Mouse (Mus musculus) liver (tissue): ENCODE results near the gene Pde10a.

Experiments used
- DNase-seq: peaks from one replicate; pipeline ENCODE4 v3.0.0-alpha.2; 2020; ENCODE audit warnings: mixed read lengths

The Pde10a gene

DNA sequence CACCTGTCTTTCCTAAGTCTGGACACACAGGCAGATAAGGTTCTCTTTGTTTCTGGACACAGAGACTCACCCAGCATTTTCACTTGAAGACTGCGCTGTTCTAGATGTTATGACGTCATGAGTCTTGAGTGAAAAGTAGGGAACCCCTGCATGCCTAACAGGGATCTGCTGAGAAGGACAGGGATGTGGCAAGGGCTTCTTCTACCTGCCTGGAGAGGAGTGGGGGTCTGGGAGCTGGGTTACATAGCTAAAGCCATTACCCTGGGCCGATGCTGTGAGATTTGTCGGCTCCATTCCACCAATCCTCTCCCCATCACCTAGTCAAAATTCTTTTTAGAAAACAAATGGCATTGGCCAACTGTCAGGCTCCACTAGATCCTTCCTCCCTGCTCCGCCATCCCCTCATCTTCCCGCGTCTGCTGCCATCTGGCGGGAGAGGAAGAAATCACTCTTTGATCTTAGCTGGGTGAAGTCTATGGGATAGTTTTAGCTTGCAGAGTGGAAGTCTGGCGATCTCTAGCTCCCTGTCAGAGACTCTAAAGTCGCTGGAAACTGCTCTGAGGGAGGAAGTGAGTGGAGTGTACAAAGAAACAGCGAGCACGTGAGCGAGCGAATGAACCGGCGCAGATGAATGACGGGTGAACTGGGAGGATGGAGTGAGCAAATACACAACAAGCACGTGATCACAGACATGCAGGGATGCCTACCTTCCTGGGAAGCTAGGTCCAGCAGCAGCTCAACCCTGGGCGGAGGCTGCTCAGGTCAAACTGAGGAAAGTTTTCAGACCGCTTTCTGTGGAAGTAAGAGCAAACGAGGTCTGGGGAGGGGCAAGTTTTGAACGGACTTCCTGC lies 67.5 kb downstream of the Pde10a start:
- DNase-seq: peak; percentile 54

DNA sequence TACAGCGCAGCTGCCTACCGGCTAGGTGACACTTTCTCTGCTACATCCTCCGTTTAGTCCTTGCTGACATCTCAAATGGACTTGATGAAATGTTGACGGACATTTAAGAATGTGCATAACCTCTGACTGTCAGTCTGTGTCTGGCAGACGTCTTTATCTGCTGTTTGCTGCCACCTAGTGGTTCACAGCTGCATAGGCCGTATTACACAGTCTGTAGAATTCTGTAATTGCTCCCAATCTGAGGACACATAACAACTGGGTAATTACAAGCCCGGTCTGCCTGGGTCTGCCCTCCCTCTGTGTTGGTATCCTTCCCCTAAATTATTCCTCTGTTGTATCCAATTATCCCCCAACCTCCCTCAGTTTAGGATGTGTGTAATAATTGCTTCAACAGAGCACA lies 72.6 kb downstream of the Pde10a start:
- DNase-seq: peak; percentile 53

DNA sequence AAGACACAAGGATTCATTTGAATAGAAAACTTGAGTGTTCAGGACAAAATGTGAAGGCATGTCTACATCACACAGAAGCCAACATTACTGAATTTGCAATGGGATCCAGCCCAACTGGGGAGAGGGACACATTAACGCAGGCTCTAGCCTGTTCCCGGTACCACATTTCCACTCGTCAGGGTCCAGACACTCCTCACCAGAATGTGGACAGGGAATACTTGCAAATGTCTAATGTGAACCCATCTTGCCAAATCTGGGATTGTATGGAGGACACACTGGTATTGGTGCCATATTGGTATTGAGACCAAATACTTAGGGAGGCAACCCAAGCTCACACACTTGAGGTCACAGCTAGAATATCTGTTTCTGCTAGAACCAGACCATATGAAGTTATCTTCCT lies 77.8 kb downstream of the Pde10a start:
- DNase-seq: no peak

DNA sequence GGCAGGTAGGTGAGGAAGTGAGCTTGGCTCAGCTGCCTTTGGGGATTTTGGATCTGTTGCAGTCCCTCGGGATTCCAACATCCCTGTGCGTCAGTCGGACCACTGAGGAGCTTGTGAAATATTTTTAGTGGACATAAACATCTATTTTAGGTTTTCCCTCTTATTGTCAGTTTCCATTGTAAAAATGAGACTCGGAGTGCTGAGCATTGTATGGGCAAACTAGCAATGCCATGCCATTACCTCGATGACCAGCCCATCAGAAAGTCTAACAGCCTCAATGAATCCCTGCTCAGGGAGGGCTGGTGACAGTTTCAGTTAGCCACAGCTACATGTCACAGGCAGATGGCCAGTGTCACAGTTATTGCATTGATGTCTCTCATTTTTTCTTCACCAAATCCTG lies 80.7 kb downstream of the Pde10a start:
- DNase-seq: no peak

DNA sequence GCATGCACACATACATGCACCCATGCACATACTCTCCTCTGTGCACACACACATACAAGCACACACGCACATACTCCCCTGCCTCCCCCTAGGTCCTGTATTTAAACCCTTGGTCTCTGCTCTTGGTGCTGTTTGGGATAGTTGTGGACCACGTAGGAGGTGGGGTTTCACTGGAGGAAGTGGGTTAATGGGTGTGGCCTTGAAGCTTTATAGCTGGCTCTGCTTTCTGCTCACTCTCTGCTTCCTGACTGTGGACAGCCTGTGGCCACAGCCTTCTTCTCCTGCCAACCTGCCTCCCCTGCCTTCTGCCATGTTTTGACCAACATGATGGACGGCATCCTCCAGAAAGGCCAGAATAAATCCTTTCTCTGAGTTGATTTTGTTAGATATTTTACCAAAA lies 81.5 kb downstream of the Pde10a start:
- DNase-seq: no peak

DNA sequence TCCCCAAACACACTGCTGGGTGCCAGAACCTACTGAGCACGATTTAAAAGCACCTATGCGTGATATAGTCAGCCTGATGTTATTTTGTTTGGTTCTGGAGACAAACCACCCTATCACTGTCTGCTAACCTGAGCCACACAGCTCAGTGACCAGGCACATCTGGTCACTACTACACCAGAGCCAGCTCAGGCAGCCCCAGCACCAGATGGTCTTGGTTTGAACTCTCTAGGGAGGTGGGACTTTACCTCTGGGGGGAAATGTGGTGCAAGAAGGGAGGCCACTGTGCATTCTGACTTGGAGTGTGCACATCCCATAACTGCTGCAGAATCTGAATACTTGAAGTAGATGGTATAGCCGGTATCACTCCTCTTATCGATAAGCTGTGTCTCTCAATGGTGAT lies 86.7 kb downstream of the Pde10a start:
- no peak for DNase-seq

DNA sequence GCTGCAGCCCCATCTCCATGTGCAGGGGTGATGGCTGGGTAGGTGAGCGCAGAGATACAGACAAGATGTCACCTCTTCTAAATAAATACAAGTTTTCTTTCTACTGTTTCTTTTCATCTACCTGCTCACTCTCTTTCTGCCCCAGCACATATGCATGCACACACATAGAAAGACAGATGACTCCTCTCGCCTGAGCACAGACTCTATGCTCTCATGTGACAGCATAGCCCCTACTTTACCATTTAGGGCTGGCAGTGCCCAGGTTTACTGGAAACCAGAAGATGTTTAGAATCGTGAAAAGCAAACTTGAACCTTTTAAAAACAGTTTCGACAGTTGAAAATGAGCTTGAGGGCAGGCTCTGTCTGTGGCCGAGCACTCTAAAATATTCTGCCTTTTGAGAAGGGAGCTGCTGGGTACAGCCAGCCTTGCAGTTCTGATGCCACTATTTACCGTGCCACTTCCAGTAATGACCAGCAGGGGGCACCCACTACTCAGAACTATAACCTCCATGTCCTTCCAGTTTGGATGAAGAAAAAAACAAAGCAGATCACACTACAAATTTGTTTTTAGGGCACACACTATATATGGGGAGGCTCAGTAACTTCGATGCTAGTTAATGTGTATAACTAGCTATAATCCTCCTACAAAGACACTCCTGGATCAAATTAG lies 88.8 kb downstream of the Pde10a start:
- peak; percentile 66 for DNase-seq

DNA sequence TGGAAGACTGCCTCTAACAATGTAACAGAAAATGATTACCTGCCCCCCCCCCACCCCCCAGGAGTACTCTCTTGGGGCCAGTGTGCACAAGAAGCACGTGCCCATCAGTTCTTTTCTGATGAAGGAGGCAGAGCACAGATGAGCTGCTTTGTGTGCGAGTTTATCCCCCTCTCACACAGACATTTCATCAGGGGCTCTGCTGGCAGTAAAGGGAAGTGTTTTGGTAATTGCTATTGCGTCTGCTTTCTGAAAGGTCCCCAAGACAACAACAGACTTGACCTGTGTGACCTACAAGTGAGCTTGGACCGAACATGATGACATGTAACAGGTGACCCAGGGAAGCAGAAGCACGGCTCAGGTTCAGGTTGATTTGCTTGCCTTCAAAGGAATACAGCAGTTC lies 95.2 kb downstream of the Pde10a start:
- DNase-seq: no peak

DNA sequence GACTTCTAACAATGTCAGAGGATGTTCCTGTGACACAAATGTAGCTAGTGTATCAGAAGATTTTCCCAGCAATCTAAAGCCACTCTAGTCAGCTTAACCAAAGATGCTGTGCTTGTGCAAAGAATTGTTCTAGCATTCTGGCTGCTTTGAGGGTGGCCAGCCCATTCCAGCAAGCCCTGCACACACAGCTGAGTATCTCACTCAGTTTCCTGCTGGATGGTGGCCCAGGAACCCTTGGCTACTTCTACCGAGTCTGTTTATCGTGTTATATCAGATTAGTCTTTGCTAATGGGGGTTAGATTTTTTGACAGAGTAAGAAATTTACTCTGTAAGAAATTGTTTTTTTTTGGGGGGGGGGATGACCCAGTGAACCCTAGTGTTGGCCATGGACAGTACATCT lies 95.9 kb downstream of the Pde10a start:
- DNase-seq: no peak

DNA sequence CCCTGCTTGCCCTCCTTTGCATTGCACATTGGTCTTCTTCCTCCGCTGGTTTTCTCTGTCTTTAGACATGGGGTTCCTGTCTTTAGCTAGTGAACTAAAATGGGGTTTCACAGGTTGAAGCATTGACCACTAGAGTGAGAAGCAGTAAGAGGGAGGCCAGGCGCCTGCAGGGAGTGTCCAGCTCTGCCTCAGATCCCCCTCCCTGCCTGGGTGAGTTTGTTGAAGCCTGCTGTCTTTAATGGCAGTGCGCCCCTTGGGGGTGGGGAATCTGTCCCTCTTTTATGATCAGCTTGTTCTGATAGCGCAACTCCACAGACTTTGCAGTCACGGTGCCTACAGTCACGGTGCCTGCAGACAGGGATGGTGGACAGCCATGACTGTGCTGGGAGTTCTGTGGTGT lies 96.7 kb downstream of the Pde10a start:
- DNase-seq: no peak

DNA sequence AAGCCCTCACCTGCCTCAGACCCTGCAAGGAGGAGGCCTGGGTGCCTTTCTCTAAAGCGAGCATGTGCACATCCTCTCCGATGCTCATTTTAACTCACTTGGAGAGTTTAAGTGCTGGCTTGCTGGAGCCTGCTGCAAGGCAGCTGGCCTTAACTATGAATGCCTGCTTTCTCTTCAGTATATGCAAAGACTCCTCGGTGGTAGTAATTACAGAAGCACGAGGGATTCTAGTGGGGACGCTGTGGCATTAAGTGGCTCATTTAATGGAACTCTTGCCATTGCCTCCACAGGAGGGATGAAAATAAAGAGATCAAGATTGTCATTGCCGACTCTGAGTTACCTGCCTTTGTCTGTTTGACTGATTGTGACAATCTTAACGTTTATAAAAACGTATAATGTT lies 101.2 kb downstream of the Pde10a start:
- no peak for DNase-seq

DNA sequence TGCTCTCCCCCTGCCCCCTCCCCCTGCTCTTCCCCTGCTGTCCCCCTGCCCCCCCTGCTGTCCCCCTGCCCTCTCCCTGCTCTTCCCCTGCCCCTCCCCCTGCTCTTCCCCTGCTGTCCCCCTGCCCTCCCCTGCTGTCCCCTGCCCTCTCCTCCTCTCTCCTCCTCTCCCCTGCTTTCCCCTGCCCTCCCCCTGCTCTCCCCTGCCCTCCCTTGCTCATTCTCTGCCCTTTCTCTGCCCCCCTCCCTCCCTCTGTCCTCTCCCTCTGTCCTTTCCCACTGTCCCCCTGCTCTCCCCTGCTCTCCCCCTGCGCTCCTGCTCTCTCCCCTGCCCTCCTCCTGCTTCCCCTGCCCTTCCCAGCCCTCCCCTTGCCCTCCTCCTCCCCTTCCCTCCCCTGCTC lies 106.5 kb downstream of the Pde10a start:
- DNase-seq: no peak

DNA sequence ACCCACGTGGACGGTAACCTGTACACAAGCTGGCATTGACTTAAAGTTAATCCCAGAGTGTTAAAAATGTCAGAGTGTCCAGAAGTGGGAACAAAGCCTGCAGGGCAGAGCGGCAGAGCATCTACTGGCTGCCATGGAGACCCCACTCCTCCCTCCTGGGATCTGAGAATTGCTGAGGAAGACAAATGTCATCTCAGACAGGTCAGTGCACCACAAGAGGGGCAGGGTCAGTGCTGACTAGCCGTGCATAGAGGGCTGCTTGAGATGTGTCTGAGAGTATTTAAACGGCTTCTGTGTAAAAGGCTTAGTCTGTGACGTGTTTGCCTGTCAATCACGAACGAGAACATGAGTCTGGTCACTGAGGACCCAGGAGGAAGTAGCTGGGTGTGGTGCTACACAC lies 108.4 kb downstream of the Pde10a start:
- no peak for DNase-seq

DNA sequence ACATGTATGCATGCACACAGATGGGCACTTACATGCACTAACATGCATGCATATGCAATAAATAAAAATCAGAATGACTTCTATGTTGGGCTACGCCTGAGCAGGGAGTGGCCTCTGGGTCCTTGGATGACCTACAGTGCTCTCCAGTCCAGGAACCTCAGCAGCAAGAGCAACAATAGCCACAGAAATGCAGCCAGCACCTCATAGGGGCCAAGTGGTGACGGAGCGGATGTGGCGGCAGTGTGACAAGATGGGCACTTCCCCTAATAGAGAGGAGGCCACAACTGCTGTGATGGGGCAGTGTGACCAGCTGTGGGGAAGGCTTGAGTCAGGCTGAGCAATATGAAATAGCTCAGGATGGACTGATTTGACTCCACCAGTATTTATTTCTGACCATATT lies 109.3 kb downstream of the Pde10a start:
- DNase-seq: no peak

DNA sequence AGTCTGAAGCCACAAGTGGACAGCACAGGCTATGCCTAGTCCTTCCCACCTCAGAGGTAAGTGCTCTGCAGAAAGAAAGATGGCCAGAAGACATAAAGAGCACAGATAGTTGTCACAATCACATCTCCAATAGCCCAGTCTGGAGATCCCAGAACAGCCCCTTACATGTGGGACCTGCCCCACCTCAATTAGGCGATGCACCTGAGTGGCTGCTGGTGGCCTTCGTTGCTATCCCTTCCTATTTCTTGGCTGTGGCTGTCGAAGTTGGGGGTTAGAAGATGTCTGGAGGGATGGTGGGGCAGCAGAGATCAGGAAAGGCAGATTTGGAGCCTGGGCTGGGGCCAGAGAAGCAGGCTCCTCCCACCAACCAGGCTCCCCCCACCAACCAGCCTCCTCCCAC lies 111.1 kb downstream of the Pde10a start:
- DNase-seq: no peak

DNA sequence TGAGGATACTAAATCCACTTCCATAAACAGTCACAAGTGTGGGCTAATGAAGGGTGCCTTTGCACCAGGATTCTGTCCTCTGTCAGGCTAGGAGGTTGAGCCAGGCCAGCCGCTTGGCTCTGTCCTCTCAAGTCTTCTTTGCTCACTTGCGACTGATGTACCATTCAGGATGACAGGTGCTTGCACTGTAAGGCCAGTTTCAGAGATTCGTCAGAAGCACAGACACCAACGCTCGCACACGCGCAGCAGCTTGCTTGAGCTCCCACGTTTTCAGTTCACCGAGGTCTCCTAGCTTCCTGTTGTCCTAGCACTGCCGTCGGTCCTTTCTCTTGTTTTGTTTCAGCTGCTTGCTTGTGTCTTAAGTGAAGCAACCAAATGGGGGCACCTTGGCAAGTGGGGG lies 111.5 kb downstream of the Pde10a start:
- DNase-seq: no peak

DNA sequence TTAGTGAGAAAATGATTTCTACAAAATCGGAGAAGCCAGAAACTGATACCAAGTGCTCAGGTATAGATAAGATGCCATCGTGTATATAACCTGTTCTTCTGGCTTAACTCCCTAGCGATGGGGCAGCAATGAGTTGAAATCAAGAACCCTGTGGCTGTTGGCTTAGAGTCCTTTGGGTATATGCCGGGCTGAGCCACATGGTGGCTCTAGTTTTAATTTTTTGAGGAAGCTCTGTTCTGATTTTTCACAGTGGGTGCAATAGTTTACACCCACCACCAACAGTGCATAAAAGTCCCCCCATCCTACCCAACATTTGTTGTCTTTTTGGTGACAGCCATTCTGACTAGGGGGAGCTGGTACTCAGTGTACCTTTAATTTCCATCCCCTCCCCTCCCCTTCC lies 112.0 kb downstream of the Pde10a start:
- DNase-seq: no peak

DNA sequence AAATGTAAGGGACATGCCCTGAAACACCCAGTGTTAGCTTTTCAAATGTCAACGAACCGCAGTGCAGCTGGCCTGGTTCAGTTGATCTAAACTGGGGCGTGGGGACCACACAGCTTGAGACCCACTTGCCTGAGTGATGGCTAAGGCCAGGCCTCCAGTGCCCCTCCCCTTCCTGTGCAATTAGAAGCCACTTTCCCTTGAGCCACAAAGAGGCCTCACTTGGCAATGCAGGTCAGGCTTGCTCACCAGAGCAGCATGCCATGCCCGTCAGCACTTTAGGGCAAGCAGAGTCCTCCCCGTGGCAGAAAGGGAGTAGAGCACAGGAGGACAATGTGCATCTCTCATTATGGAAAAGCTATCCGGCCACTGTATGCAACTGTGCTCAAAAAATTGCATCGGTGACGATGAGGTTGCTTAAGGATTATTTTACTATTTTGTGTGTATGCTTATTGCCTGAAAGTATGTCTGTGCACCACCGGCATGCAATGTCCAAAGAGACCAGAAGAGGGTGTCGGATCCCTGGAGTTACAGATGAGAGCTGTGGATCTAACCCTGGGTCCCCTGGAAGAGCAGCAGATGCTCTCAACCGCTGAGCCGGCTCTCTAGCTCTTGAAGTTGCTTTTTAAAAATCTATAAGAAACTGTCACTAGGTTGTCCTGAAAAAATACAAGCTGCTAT lies 114.7 kb downstream of the Pde10a start:
- no peak for DNase-seq

DNA sequence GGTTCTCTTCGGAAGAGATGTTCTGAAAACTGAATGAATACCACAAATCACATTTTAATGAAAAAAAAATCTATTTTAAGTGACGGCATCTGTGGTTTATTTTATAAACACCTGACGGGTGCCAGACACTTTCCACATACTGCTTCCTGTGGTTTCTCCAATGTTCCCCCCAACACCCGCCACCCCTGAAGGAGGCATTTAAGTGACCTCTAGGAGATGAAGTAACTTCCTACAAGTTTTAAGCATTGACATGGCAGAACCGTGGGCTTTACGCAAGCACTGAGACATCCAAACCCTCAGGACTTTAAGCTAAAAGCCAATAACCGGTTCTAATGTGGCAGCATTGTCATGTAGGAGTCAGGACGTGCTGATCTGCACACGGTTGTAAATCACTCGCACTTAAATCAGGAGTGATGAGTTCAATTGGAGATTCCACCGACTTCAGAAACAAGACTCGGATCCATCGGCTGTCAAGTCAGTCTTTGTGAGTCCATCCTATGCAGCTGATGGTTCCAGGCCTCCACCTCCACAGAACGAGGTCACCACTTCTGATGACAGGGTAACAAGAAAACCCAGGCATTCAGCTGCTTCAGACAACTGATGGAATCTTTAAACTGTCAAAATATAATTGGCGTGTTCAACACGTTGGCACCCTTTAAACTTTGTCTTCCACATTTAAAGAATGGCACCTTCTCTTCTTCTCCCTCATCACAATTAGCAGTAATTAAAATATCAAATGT lies 115.7 kb downstream of the Pde10a start:
- no peak for DNase-seq

DNA sequence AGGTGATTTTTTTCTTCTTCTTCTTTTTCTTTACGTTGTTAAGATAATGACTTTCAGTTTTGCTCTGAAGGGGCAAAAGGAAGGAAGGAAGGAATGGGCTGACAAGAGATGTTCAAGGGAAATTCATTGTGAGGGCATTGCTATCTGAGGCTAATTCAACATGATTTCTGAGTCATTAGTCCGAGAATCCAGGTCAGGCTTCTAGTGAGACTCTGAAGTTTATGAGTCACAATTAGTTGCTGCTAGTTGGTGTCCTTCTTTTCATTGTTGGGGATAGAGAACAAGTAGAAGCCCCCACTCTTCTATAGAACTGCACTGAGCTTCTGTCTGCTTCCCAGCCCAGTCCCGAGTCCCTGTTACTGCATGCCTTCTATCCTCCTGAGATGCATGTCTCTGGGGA lies 116.3 kb downstream of the Pde10a start:
- DNase-seq: no peak

DNA sequence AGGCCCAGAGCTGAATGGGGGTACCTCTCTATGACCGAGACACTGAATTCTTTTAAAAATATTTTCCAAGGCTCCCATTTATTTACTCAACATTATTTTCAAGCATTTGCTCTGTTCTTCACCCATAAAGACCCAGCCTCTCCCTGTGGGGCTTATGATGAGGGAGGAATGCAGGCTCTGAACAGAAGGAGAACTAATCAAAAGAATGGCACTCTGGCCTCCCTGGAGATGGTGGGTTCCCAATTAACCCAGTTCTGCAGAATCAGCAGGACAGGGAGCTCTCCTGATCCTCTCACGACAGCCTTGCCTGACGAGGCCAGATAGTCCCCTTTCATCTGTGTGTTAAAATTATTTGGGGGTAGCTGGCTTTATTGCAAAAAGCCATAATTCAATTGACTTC lies 117.2 kb downstream of the Pde10a start:
- no peak for DNase-seq

DNA sequence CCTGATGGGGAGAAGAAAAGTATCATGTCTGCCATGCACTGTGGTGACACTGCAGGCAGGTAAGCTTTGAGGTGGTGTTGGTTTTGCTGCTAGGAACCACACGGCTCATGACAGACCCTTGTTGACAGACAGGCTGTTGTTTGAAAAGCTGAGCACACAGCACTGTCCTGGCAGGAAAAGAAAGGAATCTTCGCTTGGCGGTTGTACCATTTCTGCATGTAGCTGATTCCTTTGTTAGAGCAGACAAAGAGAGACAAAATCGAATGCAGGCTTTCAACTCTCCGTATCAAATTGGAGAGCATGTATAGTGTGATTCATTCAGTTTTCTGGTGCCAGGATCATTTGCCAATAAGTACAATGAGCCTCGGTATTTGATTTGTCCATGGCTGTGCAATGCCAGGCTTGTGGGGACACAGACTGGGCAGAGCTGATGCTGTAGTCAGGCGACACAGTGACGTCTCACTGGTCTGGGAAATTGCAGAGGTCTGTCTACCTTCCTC lies 122.2 kb downstream of the Pde10a start:
- no peak for DNase-seq

DNA sequence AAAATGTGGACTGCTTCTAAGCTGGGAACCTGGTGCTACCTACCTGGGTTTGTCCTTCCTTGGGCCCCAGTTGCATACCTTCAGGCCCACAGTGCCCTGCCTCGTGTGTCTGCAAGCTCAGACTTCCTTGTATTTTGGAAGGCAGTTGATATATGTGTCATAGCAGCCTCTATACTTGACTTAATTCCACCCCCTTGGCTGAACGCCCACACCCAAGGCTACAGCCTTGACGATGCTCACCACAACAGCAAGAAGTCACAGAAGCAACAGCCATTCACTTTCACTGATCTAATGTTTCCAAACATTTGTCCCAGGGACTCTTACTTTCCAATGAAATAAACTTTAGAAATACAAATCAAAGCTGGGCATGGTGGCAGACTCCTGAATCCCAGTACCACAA lies 123.1 kb downstream of the Pde10a start:
- DNase-seq: no peak
